Mouse (Mus musculus): Measurements from ENCODE around the gene Gm3755.
"Not testable (repeated sequence)": the region's sequence is repeated elsewhere in the genome, so short reads cannot be mapped to it uniquely, and the experiment has no call there.

Gm3755 gene

GRCm38 (mm10) chr14:7450817-7451216, at the start of gene Gm3755:
TSS of gene Gm3755 (minus strand) at chr14:7450917.
- not testable (repeated sequence) for DNase-seq

- peak; percentile 12 to 20 for DNase-seq
Measured at GRCm38 (mm10) chr14:7488731-7489130, 38.0 kb upstream of the Gm3755 start.

GRCm38 (mm10) chr14:7483662-7484061, 32.9 kb upstream of the Gm3755 start, which contains the start of gene Gm3752:
TSS of gene Gm3752 (minus strand) at chr14:7483762.
- not testable (repeated sequence) for DNase-seq

GRCm38 (mm10) chr14:7422496-7422895, 28.2 kb downstream of the Gm3755 start:
- DNase-seq, result not testable (repeated sequence)
